Mouse (Mus musculus): ENCODE measurements around the gene S1pr1. TPM values are rescaled to one million over a fixed set of nuclear protein-coding genes. Genes with fewer than 3 reads are reported as not detected.

Gene S1pr1
- polyA plus RNA-seq, 1 experiment from 2014 or later, result 16.5 TPM

GRCm38 (mm10) chr3:115710051-115710450, 4.8 kb downstream of the S1pr1 start:
- no peak for ATAC-seq
- Histone ChIP-seq H3K9me3 (no peaks in the 10 kb centered on the region), H3K27ac (no peak overlapping the region), H3K4me3 (replicated peaks) (no peak overlapping the region), H3K4me1 (replicated peaks) (no peaks in the 10 kb centered on the region; the same call in 1 of the 2 replicates), H3K36me3 (no peaks in the 10 kb centered on the region), H3K4me2 (replicated peaks) (no peak overlapping the region), H3K9ac (no peak overlapping the region), H3K27me3 (replicated peaks) (no peaks in the 10 kb centered on the region)
- 64% methylated on average over 2 of the region's 2 CpGs for WGBS

- no peak for ATAC-seq
- H3K27me3 ChIP-seq (replicated peaks), result no peaks in the 10 kb centered on the region
- no peak overlapping the region for H3K4me2 ChIP-seq (replicated peaks)
- 82% methylated on average over 6 of the region's 6 CpGs for WGBS
- no peaks in the 10 kb centered on the region; the same call in 1 of the 2 replicates for H3K4me1 ChIP-seq (replicated peaks)
- H3K4me3 ChIP-seq (replicated peaks), result no peak overlapping the region
- no peaks in the 10 kb centered on the region for H3K9me3 ChIP-seq
- no peak overlapping the region for H3K9ac ChIP-seq
- no peaks in the 10 kb centered on the region for H3K36me3 ChIP-seq
- no peak overlapping the region for H3K27ac ChIP-seq
These were observed 5.7 kb downstream of the S1pr1 start for GRCm38 (mm10) chr3:115709118-115709574.

GRCm38 (mm10) chr3:115706736-115707135, 8.1 kb downstream of the S1pr1 start:
- no peaks in the 10 kb centered on the region for H3K36me3 ChIP-seq
- 94% methylated on average over 2 of the region's 2 CpGs for WGBS
- no peaks in the 10 kb centered on the region for H3K4me1 ChIP-seq (replicated peaks)
- no peak overlapping the region for H3K4me2 ChIP-seq (replicated peaks)
- no peak overlapping the region for H3K4me3 ChIP-seq (replicated peaks)
- H3K27ac ChIP-seq, result no peak overlapping the region
- no peaks in the 10 kb centered on the region for H3K9me3 ChIP-seq
- no peak overlapping the region for H3K9ac ChIP-seq
- no peak for ATAC-seq
- no peaks in the 10 kb centered on the region for H3K27me3 ChIP-seq (replicated peaks)

GRCm38 (mm10) chr3:115704254-115704908, 10.5 kb downstream of the S1pr1 start:
- H3K27me3 ChIP-seq (replicated peaks), result no peaks in the 10 kb centered on the region
- H3K4me2 ChIP-seq (replicated peaks), result no peak overlapping the region
- H3K9ac ChIP-seq, result no peak overlapping the region
- no peak overlapping the region for H3K27ac ChIP-seq
- no peaks in the 10 kb centered on the region for H3K4me1 ChIP-seq (replicated peaks)
- H3K36me3 ChIP-seq, result no peaks in the 10 kb centered on the region
- no peaks in the 10 kb centered on the region for H3K9me3 ChIP-seq
- no peak for ATAC-seq
- H3K4me3 ChIP-seq (replicated peaks), result no peak overlapping the region
- WGBS, result 77% methylated on average over 9 of the region's 9 CpGs

GRCm38 (mm10) chr3:115703720-115704119, 11.2 kb downstream of the S1pr1 start:
- WGBS, result 91% methylated on average over 8 of the region's 8 CpGs
- Histone ChIP-seq H3K36me3 (no peaks in the 10 kb centered on the region), H3K9me3 (no peaks in the 10 kb centered on the region), H3K27ac (no peak overlapping the region), H3K4me1 (replicated peaks) (no peaks in the 10 kb centered on the region), H3K4me3 (replicated peaks) (no peak overlapping the region), H3K4me2 (replicated peaks) (no peak overlapping the region), H3K9ac (no peak overlapping the region), H3K27me3 (replicated peaks) (no peaks in the 10 kb centered on the region)
- no peak for ATAC-seq

- no peaks in the 10 kb centered on the region for H3K36me3 ChIP-seq
- H3K9ac ChIP-seq, result no peak overlapping the region
- WGBS, result 73% methylated on average over 2 of the region's 2 CpGs
- no peaks in the 10 kb centered on the region for H3K27me3 ChIP-seq (replicated peaks)
- no peak overlapping the region for H3K27ac ChIP-seq
- H3K9me3 ChIP-seq, result no peaks in the 10 kb centered on the region
- no peak overlapping the region for H3K4me2 ChIP-seq (replicated peaks)
- no peak overlapping the region for H3K4me3 ChIP-seq (replicated peaks)
- ATAC-seq, result no peak
- no peaks in the 10 kb centered on the region for H3K4me1 ChIP-seq (replicated peaks)
These were observed 12.8 kb downstream of the S1pr1 start for GRCm38 (mm10) chr3:115702089-115702488.

- no peak for ATAC-seq
- Histone ChIP-seq H3K9me3 (no peaks in the 10 kb centered on the region), H3K4me3 (replicated peaks) (no peak overlapping the region), H3K27ac (no peak overlapping the region), H3K4me1 (replicated peaks) (no peaks in the 10 kb centered on the region), H3K4me2 (replicated peaks) (no peak overlapping the region), H3K27me3 (replicated peaks) (no peaks in the 10 kb centered on the region), H3K9ac (no peak overlapping the region), H3K36me3 (no peaks in the 10 kb centered on the region)
- WGBS, result 80% methylated on average over 8 of the region's 8 CpGs
These were observed 19.5 kb downstream of the S1pr1 start for GRCm38 (mm10) chr3:115695194-115695891.

- H3K9me3 ChIP-seq, result no peaks in the 10 kb centered on the region
- WGBS, result 83% methylated on average over 5 of the region's 5 CpGs
- H3K9ac ChIP-seq, result no peak overlapping the region
- H3K27me3 ChIP-seq (replicated peaks), result no peaks in the 10 kb centered on the region
- H3K4me3 ChIP-seq (replicated peaks), result no peak overlapping the region
- no peaks in the 10 kb centered on the region for H3K36me3 ChIP-seq
- no peak for ATAC-seq
- H3K4me2 ChIP-seq (replicated peaks), result no peak overlapping the region
- H3K27ac ChIP-seq, result no peak overlapping the region
- no peaks in the 10 kb centered on the region for H3K4me1 ChIP-seq (replicated peaks)
These were observed 20.7 kb downstream of the S1pr1 start for GRCm38 (mm10) chr3:115694168-115694567.

- WGBS, result 84% methylated on average over 12 of the region's 12 CpGs
These were observed 21.5 kb downstream of the S1pr1 start for GRCm38 (mm10) chr3:115693390-115693789.

GRCm38 (mm10) chr3:115692857-115693256, 22.0 kb downstream of the S1pr1 start:
- no peaks in the 10 kb centered on the region for H3K36me3 ChIP-seq
- H3K27ac ChIP-seq, result no peak overlapping the region
- no peak overlapping the region for H3K4me2 ChIP-seq (replicated peaks)
- no peaks in the 10 kb centered on the region for H3K27me3 ChIP-seq (replicated peaks)
- 49% methylated on average over 4 of the region's 4 CpGs for WGBS
- H3K9ac ChIP-seq, result no peak overlapping the region
- no peak for ATAC-seq
- no peaks in the 10 kb centered on the region for H3K9me3 ChIP-seq
- H3K4me1 ChIP-seq (replicated peaks), result no peaks in the 10 kb centered on the region
- no peak overlapping the region for H3K4me3 ChIP-seq (replicated peaks)

More at GRCm38 (mm10) chr3:115693390-115693789, 21.5 kb downstream of the S1pr1 start:
- no peaks in the 10 kb centered on the region for H3K36me3 ChIP-seq
- H3K4me2 ChIP-seq (replicated peaks), result no peak overlapping the region
- H3K9ac ChIP-seq, result no peak overlapping the region
- H3K27me3 ChIP-seq (replicated peaks), result no peaks in the 10 kb centered on the region
- no peaks in the 10 kb centered on the region for H3K9me3 ChIP-seq
- no peak overlapping the region for H3K4me3 ChIP-seq (replicated peaks)
- no peaks in the 10 kb centered on the region for H3K4me1 ChIP-seq (replicated peaks)
- H3K27ac ChIP-seq, result no peak overlapping the region
- no peak for ATAC-seq

GRCm38 (mm10) chr3:115692384-115692783, 22.5 kb downstream of the S1pr1 start:
- no peak overlapping the region for H3K9ac ChIP-seq
- no peak for ATAC-seq
- no peaks in the 10 kb centered on the region for H3K4me1 ChIP-seq (replicated peaks)
- no peak overlapping the region for H3K4me3 ChIP-seq (replicated peaks)
- no peak overlapping the region for H3K4me2 ChIP-seq (replicated peaks)
- no peaks in the 10 kb centered on the region for H3K9me3 ChIP-seq
- H3K36me3 ChIP-seq, result no peaks in the 10 kb centered on the region
- H3K27me3 ChIP-seq (replicated peaks), result no peaks in the 10 kb centered on the region
- 97% methylated on average over 5 of the region's 5 CpGs for WGBS
- no peak overlapping the region for H3K27ac ChIP-seq

GRCm38 (mm10) chr3:115689920-115690319, 25.0 kb downstream of the S1pr1 start:
- WGBS, result 77% methylated on average over 1 of the region's 1 CpGs
- H3K27ac ChIP-seq, result no peak overlapping the region

GRCm38 (mm10) chr3:115689352-115689751, 25.5 kb downstream of the S1pr1 start:
- no peak overlapping the region for H3K27ac ChIP-seq
- H3K36me3 ChIP-seq, result no peaks in the 10 kb centered on the region
- no peak overlapping the region for H3K9ac ChIP-seq
- 55% methylated on average over 8 of the region's 8 CpGs for WGBS
- no peak overlapping the region for H3K4me3 ChIP-seq (replicated peaks)
- H3K4me1 ChIP-seq (replicated peaks), result no peaks in the 10 kb centered on the region
- ATAC-seq, result no peak
- no peak overlapping the region for H3K4me2 ChIP-seq (replicated peaks)
- no peaks in the 10 kb centered on the region for H3K27me3 ChIP-seq (replicated peaks)
- H3K9me3 ChIP-seq, result no peaks in the 10 kb centered on the region

More at GRCm38 (mm10) chr3:115689920-115690319, 25.0 kb downstream of the S1pr1 start:
- Histone ChIP-seq H3K4me1 (replicated peaks) (no peaks in the 10 kb centered on the region), H3K36me3 (no peaks in the 10 kb centered on the region), H3K4me2 (replicated peaks) (no peak overlapping the region), H3K9me3 (no peaks in the 10 kb centered on the region), H3K27me3 (replicated peaks) (no peaks in the 10 kb centered on the region), H3K9ac (no peak overlapping the region), H3K4me3 (replicated peaks) (no peak overlapping the region)
- no peak for ATAC-seq

All from intestine, embryonic 15.5 days (tissue).